Mouse (Mus musculus): ENCODE data around the gene Senp5. TPM values are rescaled to one million over a fixed set of nuclear protein-coding genes. Genes with fewer than 3 reads are reported as not detected.

Senp5 gene
- polyA plus RNA-seq, 1 experiment from 2014 or later, result 16.1 TPM

DNA sequence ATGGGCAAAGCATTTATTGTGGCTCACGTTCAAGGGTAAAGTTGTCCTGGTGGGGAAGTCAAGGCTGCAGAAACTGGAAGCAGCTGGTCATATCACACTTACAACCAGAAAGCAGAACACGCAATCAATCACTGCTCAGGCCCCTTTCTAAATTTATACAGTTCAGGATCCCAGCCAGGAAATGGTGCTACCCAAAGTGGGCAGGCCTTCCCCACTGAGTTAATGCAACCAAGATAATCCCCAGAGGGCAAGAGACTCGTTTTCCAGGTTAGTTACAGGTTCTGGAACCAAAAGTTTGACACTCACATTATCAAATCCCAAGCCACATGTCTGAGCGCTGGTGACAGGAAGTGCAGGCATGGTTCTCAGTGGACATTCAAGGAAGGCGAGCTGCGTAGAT is 64.2 kb downstream of the Senp5 start:
- Histone ChIP-seq H3K27me3 (replicated peaks) (0 out of 2 replicates have a peak, but pooled peaks cover 3% of the 10 kb centered on the region), H3K9ac (replicated peaks) (no peak overlapping the region), H3K9me3 (replicated peaks) (no peaks in the 10 kb centered on the region), H3K4me1 (peaks cover 20% of the 10 kb centered on the region), H3K27ac (replicated peaks) (no peak overlapping the region), H3K36me3 (no peaks in the 10 kb centered on the region), H3K4me3 (replicated peaks) (no peak overlapping the region), H3K4me2 (no peak overlapping the region)
- ATAC-seq (ENCODE audit: low FRiP score), result no peak
- WGBS, result 75% methylated on average over 6 of the region's 6 CpGs

DNA sequence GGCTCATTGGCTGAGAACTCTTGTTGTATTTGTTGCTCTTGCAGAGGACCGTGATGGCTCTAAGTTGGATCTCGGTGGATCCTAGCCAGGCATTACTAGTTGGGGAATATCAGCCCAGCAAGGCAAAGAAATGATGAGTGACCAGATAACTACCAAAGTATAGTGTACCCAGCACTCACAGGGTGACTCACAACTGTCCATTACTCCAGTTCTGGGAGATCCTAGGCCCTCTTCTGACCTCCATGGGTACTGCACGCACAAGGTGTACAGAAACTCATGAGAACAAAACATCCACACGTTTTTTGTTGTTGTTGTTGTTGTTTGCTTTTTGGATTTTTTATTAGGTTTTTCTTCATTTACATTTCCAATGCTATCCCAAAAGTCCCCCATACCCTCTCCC is 66.5 kb downstream of the Senp5 start:
- Histone ChIP-seq H3K4me1 (peaks cover 36% of the 10 kb centered on the region), H3K27ac (replicated peaks) (no peak overlapping the region), H3K4me3 (replicated peaks) (no peak overlapping the region), H3K9ac (replicated peaks) (no peak overlapping the region), H3K9me3 (replicated peaks) (no peaks in the 10 kb centered on the region), H3K27me3 (replicated peaks) (0 out of 2 replicates have a peak, but pooled peaks cover 3% of the 10 kb centered on the region), H3K36me3 (no peaks in the 10 kb centered on the region), H3K4me2 (no peak overlapping the region)
- WGBS, result 92% methylated on average over 4 of the region's 4 CpGs
- no peak for ATAC-seq (ENCODE audit: low FRiP score)

DNA sequence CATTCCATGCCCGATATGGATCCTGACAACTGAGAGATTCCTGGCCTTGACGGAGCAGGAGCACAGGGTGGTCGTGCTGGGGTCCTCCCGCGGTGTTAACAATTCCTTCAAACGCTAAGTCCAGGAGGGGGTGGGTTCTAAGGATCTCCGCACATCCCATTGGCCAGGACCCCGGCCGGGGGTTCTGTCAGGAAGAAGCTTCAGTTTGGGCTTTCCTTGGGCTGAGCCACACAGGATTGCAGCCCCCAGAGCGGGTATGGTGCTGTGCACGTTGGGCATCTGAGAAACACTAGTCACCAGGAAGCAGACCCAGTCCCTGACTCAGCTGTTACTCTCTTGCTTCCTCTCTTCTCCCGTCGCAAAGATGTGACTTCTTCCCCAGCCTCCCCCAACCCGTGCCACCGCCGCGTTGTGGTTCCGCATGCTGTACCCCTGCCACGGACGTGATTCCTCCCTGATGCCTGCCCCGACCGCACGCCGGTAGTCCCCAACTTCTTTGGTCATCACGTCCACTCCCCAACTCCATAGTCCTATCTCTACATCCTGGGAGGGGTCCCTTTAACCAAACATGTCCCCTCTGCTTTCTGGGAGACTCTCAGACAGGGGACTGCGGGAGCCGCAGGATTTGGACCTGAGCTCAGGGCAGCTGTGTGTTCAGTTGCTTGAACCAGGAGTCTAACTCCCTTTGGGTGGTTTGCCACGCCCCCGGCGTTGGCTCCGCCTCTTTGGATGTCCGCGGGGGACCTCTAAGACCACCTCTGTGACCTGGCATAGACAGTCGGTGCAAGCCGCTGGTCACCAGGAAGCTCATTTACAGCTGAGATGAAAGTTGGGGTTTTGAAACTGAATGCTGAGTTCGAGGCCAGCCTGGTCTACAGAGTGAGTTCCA is 67.8 kb downstream of the Senp5 start:
- Histone ChIP-seq H3K36me3 (no peaks in the 10 kb centered on the region), H3K27me3 (replicated peaks) (0 out of 2 replicates have a peak, but pooled peaks cover 3% of the 10 kb centered on the region), H3K4me1 (peaks cover 36% of the 10 kb centered on the region), H3K27ac (replicated peaks) (peak overlapping the region; percentile 97), H3K4me2 (peak overlapping the region; percentile 89), H3K9me3 (replicated peaks) (no peaks in the 10 kb centered on the region), H3K9ac (replicated peaks) (peak overlapping the region; percentile 67), H3K4me3 (replicated peaks) (peak overlapping the region; percentile 49)
- 4% methylated on average over 36 of the region's 36 CpGs for WGBS
- peak; percentile 17; the same call in 1 of the 2 replicates for ATAC-seq (ENCODE audit: low FRiP score)

DNA sequence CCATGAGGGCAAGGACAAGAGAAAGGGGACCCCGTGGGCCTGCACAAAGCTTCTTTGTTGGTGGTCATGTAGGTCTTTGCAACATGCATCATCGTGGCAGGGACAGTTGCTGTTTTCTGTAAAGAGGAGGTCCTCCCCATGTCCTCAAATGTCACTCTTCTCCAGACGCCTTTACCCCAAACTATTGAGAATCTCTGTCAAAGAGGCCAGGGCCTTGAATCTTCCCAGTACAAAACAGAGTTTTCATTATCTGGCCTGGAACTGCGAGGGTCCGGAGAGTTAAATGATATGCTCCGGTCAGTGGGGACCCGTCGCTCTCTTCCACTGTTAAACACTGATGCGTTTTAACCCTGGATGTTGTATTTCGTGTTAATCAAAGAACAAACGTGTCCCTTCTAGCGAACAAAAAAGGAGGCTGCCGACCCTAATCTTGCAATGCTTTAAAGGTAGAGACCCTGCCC is 68.5 kb downstream of the Senp5 start:
- H3K4me2 ChIP-seq, result peak overlapping the region; percentile 89
- peaks cover 36% of the 10 kb centered on the region for H3K4me1 ChIP-seq
- 7% methylated on average over 13 of the region's 13 CpGs for WGBS
- peak overlapping the region; percentile 97 for H3K27ac ChIP-seq (replicated peaks)
- peak overlapping the region; percentile 67 for H3K9ac ChIP-seq (replicated peaks)
- H3K36me3 ChIP-seq, result no peaks in the 10 kb centered on the region
- ATAC-seq (ENCODE audit: low FRiP score), result no peak
- H3K9me3 ChIP-seq (replicated peaks), result no peaks in the 10 kb centered on the region
- peak overlapping the region; percentile 49 for H3K4me3 ChIP-seq (replicated peaks)
- 0 out of 2 replicates have a peak, but pooled peaks cover 3% of the 10 kb centered on the region for H3K27me3 ChIP-seq (replicated peaks)

DNA sequence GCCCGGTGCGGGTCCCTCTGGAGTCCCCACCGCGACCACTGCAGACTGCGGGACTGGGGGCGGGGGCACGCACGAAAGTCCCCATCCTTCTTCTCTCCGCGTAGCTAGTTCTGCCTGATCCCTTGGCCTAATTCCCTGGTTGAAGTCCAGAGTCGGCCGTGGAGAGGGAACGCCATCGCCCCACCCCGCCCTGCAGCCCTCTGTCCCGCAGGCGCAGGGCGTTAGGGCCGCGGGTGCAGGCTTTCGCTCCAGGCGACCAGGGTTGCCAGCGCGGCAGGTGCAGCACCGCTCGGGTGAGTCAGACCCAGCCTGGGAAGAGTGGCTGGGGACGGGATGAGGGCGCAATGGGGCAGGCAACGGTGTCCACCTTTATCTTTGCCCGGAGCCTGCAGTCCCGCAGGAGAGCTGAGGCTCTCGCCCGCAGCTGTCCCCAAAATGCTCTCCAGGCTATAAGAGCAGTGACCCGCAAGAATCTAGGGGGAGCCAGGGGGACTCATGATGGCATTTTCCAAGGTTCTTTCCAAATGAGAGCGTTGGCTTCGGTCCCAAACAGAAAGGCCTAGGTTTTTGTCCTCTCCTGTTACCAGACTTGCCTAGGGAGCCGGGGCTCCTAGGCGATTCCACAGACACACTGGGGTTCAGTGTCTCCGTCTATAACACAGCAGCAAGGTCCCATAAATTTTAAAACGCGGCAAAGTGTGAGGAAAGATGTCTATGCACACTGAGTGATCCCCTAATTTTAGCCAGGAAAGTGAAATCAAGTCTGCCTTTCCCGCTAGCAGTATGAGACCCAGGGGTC is 69.1 kb downstream of the Senp5 start, which contains the start of gene Pigz:
Pigz (plus strand) TSS at position 101 of the 799 bp plus-strand sequence.
- no peaks in the 10 kb centered on the region for H3K9me3 ChIP-seq (replicated peaks)
- 3% methylated on average over 42 of the region's 42 CpGs for WGBS
- peaks cover 36% of the 10 kb centered on the region for H3K4me1 ChIP-seq
- H3K4me2 ChIP-seq, result peak within 1 kb of the TSS; percentile 89
- no peaks in the 10 kb centered on the region for H3K36me3 ChIP-seq
- 0 out of 2 replicates have a peak, but pooled peaks cover 3% of the 10 kb centered on the region for H3K27me3 ChIP-seq (replicated peaks)
- peak within 1 kb of the TSS; percentile 97 for H3K27ac ChIP-seq (replicated peaks)
- peak within 1 kb of the TSS; percentile 49 for H3K4me3 ChIP-seq (replicated peaks)
- H3K9ac ChIP-seq (replicated peaks), result peak within 1 kb of the TSS; percentile 67
- peak; percentile 9; the same call in 1 of the 2 replicates for ATAC-seq (ENCODE audit: low FRiP score)

DNA sequence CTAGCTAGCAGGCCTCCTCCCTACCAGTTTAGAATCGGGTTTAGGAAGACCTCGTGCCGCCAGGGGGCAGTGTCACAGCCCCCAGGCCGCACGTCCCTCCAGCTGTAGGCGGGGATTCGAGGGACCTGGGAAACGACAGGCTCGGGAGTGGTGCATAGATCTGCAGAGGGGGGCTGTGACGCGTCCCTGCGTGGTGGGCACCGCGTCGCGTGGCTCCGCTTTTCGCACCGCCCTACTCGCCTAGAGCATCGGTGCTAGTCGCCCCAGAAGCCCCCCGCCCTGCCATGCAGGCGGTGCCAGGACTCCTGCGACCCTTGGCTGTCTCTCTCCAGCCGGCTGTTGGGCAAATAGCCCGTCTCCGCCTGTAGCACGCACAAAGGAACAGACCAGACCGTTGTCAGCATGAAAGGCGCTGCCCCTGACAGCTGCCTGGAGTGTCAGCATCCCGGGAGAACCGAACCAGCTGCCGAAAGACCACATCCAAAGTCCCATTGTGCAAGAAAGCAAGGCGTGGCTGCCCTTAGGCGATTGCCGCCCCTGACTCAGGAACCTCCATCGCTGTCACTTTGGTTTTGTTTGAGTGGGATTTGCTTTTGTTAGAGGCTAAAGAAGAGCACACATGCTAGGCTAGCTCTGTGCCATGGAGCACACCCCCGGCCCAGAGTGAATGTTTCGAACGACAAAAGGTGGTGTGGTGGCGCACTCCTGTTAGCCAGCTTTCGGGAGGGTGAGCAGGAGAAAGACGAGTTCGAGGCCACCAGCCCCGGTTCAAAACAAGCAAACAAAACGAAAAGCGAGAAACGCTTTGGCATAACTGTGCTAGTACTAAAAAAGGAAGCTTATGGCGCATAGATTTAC is 70.0 kb downstream of the Senp5 start:
- Histone ChIP-seq H3K27ac (replicated peaks) (peak overlapping the region; percentile 97), H3K4me2 (peak overlapping the region; percentile 89), H3K36me3 (no peaks in the 10 kb centered on the region), H3K27me3 (replicated peaks) (0 out of 2 replicates have a peak, but pooled peaks cover 3% of the 10 kb centered on the region), H3K4me1 (peaks cover 36% of the 10 kb centered on the region), H3K4me3 (replicated peaks) (peak overlapping the region; percentile 49), H3K9me3 (replicated peaks) (no peaks in the 10 kb centered on the region), H3K9ac (replicated peaks) (peak overlapping the region; percentile 67)
- ATAC-seq (ENCODE audit: low FRiP score), result peak; percentile 96
- under 1% methylated on average over 50 of the region's 50 CpGs for WGBS

DNA sequence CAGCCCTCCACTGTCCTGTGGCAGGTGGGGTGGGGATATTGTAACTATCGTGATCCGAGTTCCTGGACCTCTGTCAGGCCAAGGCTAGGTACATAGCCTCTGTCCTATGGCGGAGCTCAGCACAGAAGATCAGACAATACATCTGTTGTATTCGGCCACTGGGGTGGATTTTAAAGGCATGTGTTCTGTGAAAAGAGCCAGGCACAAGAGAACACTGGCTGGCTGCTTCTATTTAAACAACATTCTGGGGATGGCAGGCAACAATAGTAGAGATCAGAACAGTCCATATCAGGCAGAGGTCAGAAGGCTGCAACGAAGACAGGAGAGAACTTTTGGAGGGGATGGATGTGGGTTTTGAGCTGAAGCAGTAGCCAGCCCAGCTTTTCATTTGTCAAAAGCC is 70.8 kb downstream of the Senp5 start:
- no peak overlapping the region for H3K9ac ChIP-seq (replicated peaks)

DNA sequence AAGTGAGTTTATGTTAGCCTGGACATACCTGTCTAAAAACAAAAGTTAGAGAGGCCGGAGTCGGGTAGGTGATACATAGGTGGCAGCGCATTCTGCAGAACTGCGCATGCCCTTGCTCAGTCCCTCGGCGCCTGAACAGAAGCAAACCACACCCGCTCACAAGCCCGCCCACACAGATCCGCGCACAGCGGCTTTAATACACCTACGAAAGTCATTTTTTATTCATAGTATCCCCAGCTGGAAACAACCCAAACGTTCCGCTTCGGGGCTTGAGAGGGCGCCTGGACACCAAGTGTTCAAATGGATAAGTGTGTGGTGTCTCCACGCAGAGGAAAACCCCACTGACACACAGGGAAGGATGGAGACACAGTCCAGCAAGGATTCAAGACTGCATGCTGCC is 71.8 kb downstream of the Senp5 start:
- no peaks in the 10 kb centered on the region for H3K36me3 ChIP-seq
- no peak for ATAC-seq (ENCODE audit: low FRiP score)
- H3K4me1 ChIP-seq, result peaks cover 36% of the 10 kb centered on the region
- H3K9me3 ChIP-seq (replicated peaks), result no peaks in the 10 kb centered on the region
- H3K4me2 ChIP-seq, result 0 out of 2 replicates have a peak overlapping the region, but pooled peaks have one; percentile 28
- no peak overlapping the region for H3K4me3 ChIP-seq (replicated peaks)
- H3K9ac ChIP-seq (replicated peaks), result no peak overlapping the region
- H3K27ac ChIP-seq (replicated peaks), result no peak overlapping the region
- 0 out of 2 replicates have a peak, but pooled peaks cover 3% of the 10 kb centered on the region for H3K27me3 ChIP-seq (replicated peaks)
- 56% methylated on average over 17 of the region's 17 CpGs for WGBS

More for the DNA sequence above, 70.8 kb downstream of the Senp5 start:
- 0 out of 2 replicates have a peak, but pooled peaks cover 3% of the 10 kb centered on the region for H3K27me3 ChIP-seq (replicated peaks)
- H3K9me3 ChIP-seq (replicated peaks), result no peaks in the 10 kb centered on the region
- peak overlapping the region; percentile 97 for H3K27ac ChIP-seq (replicated peaks)
- 25% methylated on average over 5 of the region's 5 CpGs for WGBS
- H3K4me2 ChIP-seq, result peak overlapping the region; percentile 89
- no peaks in the 10 kb centered on the region for H3K36me3 ChIP-seq
- H3K4me1 ChIP-seq, result peaks cover 36% of the 10 kb centered on the region
- peak; percentile 10; the same call in 1 of the 2 replicates for ATAC-seq (ENCODE audit: low FRiP score)
- H3K4me3 ChIP-seq (replicated peaks), result no peak overlapping the region

DNA sequence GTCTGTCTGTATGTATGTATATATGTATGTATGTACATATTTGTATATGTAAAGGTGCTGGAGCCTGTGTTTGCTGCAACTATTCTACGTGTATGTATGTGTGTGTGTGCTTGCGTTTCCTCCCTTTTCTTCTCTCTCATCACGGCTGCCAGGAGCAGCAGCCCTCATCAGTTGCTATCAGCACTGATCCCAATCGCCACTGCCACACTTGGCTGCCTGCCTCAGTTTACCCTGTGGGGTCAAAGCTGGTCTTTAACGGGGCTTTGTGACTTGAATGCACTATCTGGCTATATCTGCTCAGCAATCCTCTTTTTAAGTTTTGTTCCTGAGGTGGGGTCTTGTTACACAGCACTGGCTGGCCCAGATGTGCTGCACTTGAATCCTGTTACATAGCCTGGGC is 75.7 kb downstream of the Senp5 start:
- H3K9ac ChIP-seq (replicated peaks), result no peak overlapping the region
- H3K4me1 ChIP-seq, result peaks cover 5% of the 10 kb centered on the region
- H3K9me3 ChIP-seq (replicated peaks), result no peaks in the 10 kb centered on the region
- no peak overlapping the region for H3K4me2 ChIP-seq
- no peak overlapping the region for H3K27ac ChIP-seq (replicated peaks)
- H3K27me3 ChIP-seq (replicated peaks), result no peaks in the 10 kb centered on the region
- no peak for ATAC-seq (ENCODE audit: low FRiP score)
- H3K4me3 ChIP-seq (replicated peaks), result no peak overlapping the region
- WGBS, result 84% methylated on average over 5 of the region's 5 CpGs
- H3K36me3 ChIP-seq, result no peaks in the 10 kb centered on the region

DNA sequence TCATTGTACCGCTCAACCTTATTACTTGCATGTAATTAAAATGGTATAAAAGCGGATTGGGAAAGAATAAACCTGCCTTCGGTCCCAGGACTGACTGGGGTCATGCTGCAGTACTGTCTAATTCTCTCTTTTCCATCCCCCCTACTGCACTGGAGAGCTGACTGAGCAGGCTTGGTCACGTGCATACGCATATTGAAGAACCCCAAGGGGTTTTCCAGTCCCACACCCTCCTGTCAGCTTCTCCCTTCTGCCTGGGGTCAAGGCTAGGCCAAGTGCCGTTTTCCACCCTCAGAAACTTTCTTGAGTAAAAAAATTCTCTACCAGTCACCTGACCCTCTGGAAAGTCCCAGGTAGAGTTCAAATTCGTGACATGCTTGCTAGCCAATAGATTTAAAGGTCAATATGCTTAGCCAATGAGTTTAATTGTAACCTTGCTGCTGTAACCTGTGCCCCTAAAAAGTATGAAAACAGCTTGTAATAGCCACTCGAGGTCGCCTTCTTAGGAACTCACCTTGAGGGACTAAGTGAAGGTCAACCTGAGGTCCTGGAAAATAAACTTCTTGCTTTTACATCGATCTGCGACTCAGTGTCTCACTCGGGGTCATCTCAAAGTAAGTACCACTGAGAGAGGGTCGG is 76.4 kb downstream of the Senp5 start:
- WGBS, result 83% methylated on average over 13 of the region's 13 CpGs
- ATAC-seq (ENCODE audit: low FRiP score), result no peak

More for the DNA sequence above, 76.4 kb downstream of the Senp5 start:
- Histone ChIP-seq H3K27me3 (replicated peaks) (no peaks in the 10 kb centered on the region), H3K9me3 (replicated peaks) (no peaks in the 10 kb centered on the region), H3K36me3 (no peaks in the 10 kb centered on the region), H3K27ac (replicated peaks) (no peak overlapping the region), H3K4me2 (no peak overlapping the region), H3K4me3 (replicated peaks) (no peak overlapping the region), H3K9ac (replicated peaks) (no peak overlapping the region), H3K4me1 (no peaks in the 10 kb centered on the region)
